Mouse (Mus musculus) embryonic fibroblast, embryonic 13.5 days (primary cell): ENCODE data around the gene Ppp1r18.

Experiments
- CTCF ChIP-seq: IDR thresholded peaks from 2 replicates; pipeline ENCODE4 v1.5.1; 2011; ENCODE audit warnings: mild to moderate bottlenecking, control low read depth, low read length, moderate library complexity, borderline replicate concordance; ENCODE audit not compliant: insufficient read depth
- POLR2A ChIP-seq: IDR thresholded peaks from 2 replicates; pipeline ENCODE4 v1.6.1; 2011; ENCODE audit warnings: low read depth, mild to moderate bottlenecking, control low read depth, low read length, moderate library complexity

DNA sequence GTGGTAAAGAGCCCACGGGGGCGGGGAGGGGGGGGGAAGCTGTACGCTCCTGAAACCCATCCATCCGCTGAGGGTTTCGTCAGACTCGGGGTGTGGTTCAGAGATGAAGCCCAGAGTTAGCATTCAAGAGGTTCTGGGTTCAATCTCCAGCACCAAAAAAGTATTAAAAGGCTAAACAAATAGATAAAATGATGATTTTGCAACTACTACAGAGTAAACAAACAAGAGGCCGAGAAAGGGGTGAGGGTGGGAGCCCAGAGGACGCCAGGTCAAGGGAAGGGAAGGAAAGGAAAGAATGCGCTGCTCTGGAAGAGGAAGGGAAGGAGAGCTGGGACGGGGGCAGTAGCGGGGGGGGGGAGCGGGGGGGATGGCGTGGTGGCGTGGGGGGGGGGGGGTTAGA lies 48.7 kb upstream of the Ppp1r18 start:
- no peak for TF ChIP-seq CTCF
- no peak for TF ChIP-seq POLR2A
